Mouse (Mus musculus): ENCODE measurements at regions not wholly inside any gene's neighbourhood (a gene's known extent, or its start where the extent isn't known, plus 50 kb on each side); places are given as distances from the start of the nearest gene placed in this dataset.

GRCm38 (mm10) chr7:37004601-37005000, 306.7 kb downstream of the Tshz3 start:
- ChIA-PET CTCF (no interaction called here), POLR2A (no interaction called here)
- TF ChIP-seq CTCF (IDR thresholded peaks at IDR 0.05): no peak
- in situ Hi-C loops (cut with MboI; ENCODE audit: low pct_unique_long_range_greater_than_20kb): no loop called here
- ATAC-seq (no peak), DNase-seq (ENCODE audit: low read depth, low spot score) (no peak)
- peaks cover 7% of the 10 kb centered on the region for H3K27me3 ChIP-seq

- no peak for DNase-seq (ENCODE audit: low read depth, low spot score)
- POLR2A ChIA-PET: no interaction called here
- H3K27me3 ChIP-seq: peaks cover 7% of the 10 kb centered on the region
- CTCF ChIA-PET: no interaction called here
- peak; percentile 49 for TF ChIP-seq CTCF (IDR thresholded peaks at IDR 0.05)
- in situ Hi-C loops (cut with MboI; ENCODE audit: low pct_unique_long_range_greater_than_20kb): no loop called here
- ATAC-seq: no peak
Observed at GRCm38 (mm10) chr7:37005701-37006100, 307.8 kb downstream of the Tshz3 start.

GRCm38 (mm10) chr7:37006921-37007320, 309.0 kb downstream of the Tshz3 start:
- in situ Hi-C loops (cut with MboI; ENCODE audit: low pct_unique_long_range_greater_than_20kb): no loop called here
- POLR2A ChIA-PET: no interaction called here
- TF ChIP-seq CTCF (IDR thresholded peaks at IDR 0.05): no peak
- peaks cover 7% of the 10 kb centered on the region for H3K27me3 ChIP-seq
- CTCF ChIA-PET: no interaction called here
- ATAC-seq (no peak), DNase-seq (ENCODE audit: low read depth, low spot score) (no peak)

- no peak for ATAC-seq
Observed at GRCm38 (mm10) chr7:37011180-37011754, 313.3 kb downstream of the Tshz3 start.

GRCm38 (mm10) chr7:37020078-37020477, 322.2 kb downstream of the Tshz3 start:
- peaks cover 17% of the 10 kb centered on the region for H3K27me3 ChIP-seq
- DNase-seq (ENCODE audit: low read depth, low spot score) (no peak), ATAC-seq (no peak)
- in situ Hi-C loops (cut with MboI; ENCODE audit: low pct_unique_long_range_greater_than_20kb): no loop called here
- ChIA-PET POLR2A (no interaction called here), CTCF (no interaction called here)
- no peak for TF ChIP-seq CTCF (IDR thresholded peaks at IDR 0.05)

More at GRCm38 (mm10) chr7:37011180-37011754, 313.3 kb downstream of the Tshz3 start:
- peaks cover 24% of the 10 kb centered on the region for H3K27me3 ChIP-seq
- POLR2A ChIA-PET: no interaction called here
- CTCF ChIA-PET: no interaction called here
- in situ Hi-C loops (cut with MboI; ENCODE audit: low pct_unique_long_range_greater_than_20kb): no loop called here
- no peak for TF ChIP-seq CTCF (IDR thresholded peaks at IDR 0.05)
- DNase-seq (ENCODE audit: low read depth, low spot score): no peak

- H3K27me3 ChIP-seq: peaks cover 12% of the 10 kb centered on the region
- in situ Hi-C loops (cut with MboI; ENCODE audit: low pct_unique_long_range_greater_than_20kb): no loop called here
- TF ChIP-seq CTCF (IDR thresholded peaks at IDR 0.05): no peak
- ATAC-seq (no peak), DNase-seq (ENCODE audit: low read depth, low spot score) (no peak)
- CTCF ChIA-PET: no interaction called here
- POLR2A ChIA-PET: interaction anchor here (0.7 kb wide), 1 partner anchor 298 kb away, joined by 5 read pairs; no protein-coding TSS in a partner anchor
Observed at GRCm38 (mm10) chr7:37024501-37025025, 326.6 kb downstream of the Tshz3 start.

- in situ Hi-C loops (cut with MboI; ENCODE audit: low pct_unique_long_range_greater_than_20kb): no loop called here
- TF ChIP-seq CTCF (IDR thresholded peaks at IDR 0.05): no peak
- POLR2A ChIA-PET: no interaction called here
- H3K27me3 ChIP-seq: peaks cover 3% of the 10 kb centered on the region
- CTCF ChIA-PET: no interaction called here
- ATAC-seq (no peak), DNase-seq (ENCODE audit: low read depth, low spot score) (no peak)
Observed at GRCm38 (mm10) chr7:37064582-37065458, 366.9 kb downstream of the Tshz3 start.

GRCm38 (mm10) chr7:37077698-37078097, 379.8 kb downstream of the Tshz3 start:
- ChIA-PET CTCF (no interaction called here), POLR2A (interaction anchor here (0.6 kb wide), 1 partner anchor 1429 kb away, joined by 3 read pairs; no protein-coding TSS in a partner anchor)
- in situ Hi-C loops (cut with MboI; ENCODE audit: low pct_unique_long_range_greater_than_20kb): no loop called here
- no peak for TF ChIP-seq CTCF (IDR thresholded peaks at IDR 0.05)
- DNase-seq (ENCODE audit: low read depth, low spot score) (no peak), ATAC-seq (no peak)
- H3K27me3 ChIP-seq: peaks cover 17% of the 10 kb centered on the region

- ATAC-seq (no peak), DNase-seq (ENCODE audit: low read depth, low spot score) (no peak)
- POLR2A ChIA-PET: interaction anchor here (0.7 kb wide), 1 partner anchor 27 kb away, joined by 4 read pairs; no protein-coding TSS in a partner anchor
- no peak for TF ChIP-seq CTCF (IDR thresholded peaks at IDR 0.05)
- CTCF ChIA-PET: no interaction called here
- peaks cover 17% of the 10 kb centered on the region for H3K27me3 ChIP-seq
- in situ Hi-C loops (cut with MboI; ENCODE audit: low pct_unique_long_range_greater_than_20kb): no loop called here
Observed at GRCm38 (mm10) chr7:37078140-37078539, 380.2 kb downstream of the Tshz3 start.

GRCm38 (mm10) chr7:37089726-37090125, 391.8 kb downstream of the Tshz3 start:
- H3K27me3 ChIP-seq: peaks cover 11% of the 10 kb centered on the region
- ChIA-PET POLR2A (no interaction called here), CTCF (no interaction called here)
- ATAC-seq: no peak
- TF ChIP-seq CTCF (IDR thresholded peaks at IDR 0.05): no peak
- DNase-seq (ENCODE audit: low read depth, low spot score): no peak
- in situ Hi-C loops (cut with MboI; ENCODE audit: low pct_unique_long_range_greater_than_20kb): no loop called here

GRCm38 (mm10) chr7:37092572-37092971, 394.7 kb downstream of the Tshz3 start:
- TF ChIP-seq CTCF (IDR thresholded peaks at IDR 0.05): no peak
- peaks cover 22% of the 10 kb centered on the region for H3K27me3 ChIP-seq
- DNase-seq (ENCODE audit: low read depth, low spot score) (no peak), ATAC-seq (no peak)
- in situ Hi-C loops (cut with MboI; ENCODE audit: low pct_unique_long_range_greater_than_20kb): no loop called here
- POLR2A ChIA-PET: no interaction called here
- CTCF ChIA-PET: no interaction called here
